Mouse (Mus musculus): ENCODE data around the gene Ppip5k2. TPM values are rescaled to one million over a fixed set of nuclear protein-coding genes. Genes with fewer than 3 reads are reported as not detected.
"Not testable (repeated sequence)": the region's sequence is repeated elsewhere in the genome, so short reads cannot be mapped to it uniquely, and the experiment has no call there.

Ppip5k2 gene
- 1 to 10 TPM; 7.9 to 10.0 TPM for total RNA-seq (2021)
- long read RNA-seq, experiment 1, full-length matches to known transcripts, result 1 of 4 reads
- long read RNA-seq, experiment 1, partial matches to known transcripts, result 0 of 4 reads
- long read RNA-seq, experiment 1, other reads (novel, unspliced or antisense), result 3 of 4 reads
- long read RNA-seq, experiment 2, full-length matches to known transcripts, result 3 of 13 reads
- long read RNA-seq, experiment 2, partial matches to known transcripts, result 4 of 13 reads
- long read RNA-seq, experiment 2, other reads (novel, unspliced or antisense), result 6 of 13 reads

- peak; percentile 89 to 91 for DNase-seq (ENCODE audit: low spot score in 2 of 2)
Observed at GRCm38 (mm10) chr1:97769904-97770753, at the start of gene Ppip5k2, which contains the start of gene Gin1. Gene Ppip5k2 (minus strand): TSS chr1:97770411. Gene Gin1 (plus strand): TSS chr1:97770172.

- no peak for DNase-seq (ENCODE audit: low spot score in 2 of 2)
Observed at GRCm38 (mm10) chr1:97809255-97809912, 39.2 kb upstream of the Ppip5k2 start.

DNA sequence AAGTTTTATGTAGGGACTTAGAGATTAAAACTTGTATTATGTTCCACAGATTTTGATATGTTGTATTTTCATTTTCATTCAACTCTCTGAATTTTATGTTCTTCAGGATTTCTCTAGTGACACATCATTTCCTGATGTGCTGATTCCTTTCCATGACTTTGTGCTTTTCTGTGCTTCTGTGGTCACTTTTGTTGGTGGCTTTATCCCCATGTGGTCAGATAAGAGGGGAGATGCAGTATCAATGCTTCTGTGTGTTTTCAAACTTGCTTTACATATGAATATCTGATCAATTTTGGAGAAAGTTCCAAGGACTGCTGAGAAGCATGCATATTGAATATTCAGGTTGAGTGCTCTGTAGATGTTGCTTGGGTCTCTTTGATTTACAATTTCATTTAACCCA is 34.3 kb upstream of the Ppip5k2 start:
- DNase-seq (ENCODE audit: low spot score in 2 of 2), result no peak

DNA sequence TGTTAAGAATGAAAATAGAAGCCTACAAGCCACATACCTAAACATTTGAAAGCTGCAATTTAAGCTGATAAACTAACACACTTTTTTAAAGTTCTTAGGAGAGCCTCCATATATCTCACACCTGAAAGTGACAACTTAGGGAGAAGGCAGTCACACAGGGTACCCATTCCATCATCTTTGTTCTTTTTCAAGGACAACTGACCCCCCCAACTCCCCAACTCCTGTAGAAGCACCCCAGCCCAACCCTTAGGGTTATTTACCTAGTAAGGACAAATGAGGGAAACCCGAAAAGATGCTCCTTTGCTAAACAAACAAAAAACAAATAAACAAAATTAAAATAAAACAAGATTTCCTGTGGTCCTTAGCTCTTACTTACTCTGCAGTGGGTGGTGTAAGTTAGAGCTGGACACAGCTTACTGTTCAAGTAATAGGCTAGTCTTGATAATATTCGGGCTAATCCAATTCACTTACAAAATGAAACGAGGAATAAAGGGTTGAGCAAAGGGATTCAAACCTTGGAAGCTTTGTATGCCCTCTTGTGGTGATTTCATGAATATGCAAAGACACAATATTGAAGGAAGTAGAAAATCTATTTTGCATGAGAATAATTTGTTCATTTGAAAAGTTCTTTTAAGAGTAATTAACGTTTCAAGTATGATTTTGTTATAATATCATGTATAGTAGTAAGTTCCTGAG is 32.1 kb upstream of the Ppip5k2 start:
- no peak for DNase-seq (ENCODE audit: low spot score in 2 of 2)

DNA sequence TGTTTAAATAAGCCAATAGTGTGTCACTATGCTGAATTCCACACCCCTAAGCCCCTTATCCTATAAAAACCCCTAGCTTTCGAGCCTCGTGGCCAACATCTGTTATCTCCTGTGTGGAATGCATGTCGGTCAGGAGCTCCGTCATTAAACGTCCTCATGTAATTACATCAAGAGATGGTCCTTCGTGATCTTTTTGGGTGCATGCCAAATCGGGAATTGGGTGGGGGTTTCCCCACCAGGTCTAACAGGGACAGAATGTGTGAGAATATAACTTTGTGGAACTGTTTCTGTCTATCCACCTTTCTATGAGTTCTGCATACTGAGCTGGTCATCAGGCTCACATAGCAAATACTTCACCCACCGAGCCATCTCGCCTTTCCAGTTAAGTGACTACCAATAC is 25.7 kb upstream of the Ppip5k2 start:
- DNase-seq (ENCODE audit: low spot score in 2 of 2), result no peak

DNA sequence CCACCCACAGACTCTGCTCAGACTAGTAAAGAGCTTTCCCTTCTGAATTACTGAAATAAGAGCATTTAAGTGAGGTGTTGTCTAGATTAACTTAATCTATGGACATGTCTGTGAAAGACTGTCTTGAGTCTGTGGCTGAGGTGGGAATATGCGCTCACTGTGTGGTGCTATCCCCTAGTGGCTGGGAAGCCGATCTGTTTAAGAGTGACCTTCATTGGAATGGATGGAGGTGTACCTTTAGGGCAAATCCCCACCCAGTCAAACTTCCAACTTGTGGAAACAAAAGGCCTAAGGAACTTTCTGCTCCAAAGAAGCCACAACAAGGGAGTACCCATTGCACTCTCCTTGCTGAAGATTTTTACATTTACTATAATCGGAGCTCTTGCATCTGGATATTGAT is 23.9 kb upstream of the Ppip5k2 start:
- DNase-seq (ENCODE audit: low spot score in 2 of 2), result no peak

DNA sequence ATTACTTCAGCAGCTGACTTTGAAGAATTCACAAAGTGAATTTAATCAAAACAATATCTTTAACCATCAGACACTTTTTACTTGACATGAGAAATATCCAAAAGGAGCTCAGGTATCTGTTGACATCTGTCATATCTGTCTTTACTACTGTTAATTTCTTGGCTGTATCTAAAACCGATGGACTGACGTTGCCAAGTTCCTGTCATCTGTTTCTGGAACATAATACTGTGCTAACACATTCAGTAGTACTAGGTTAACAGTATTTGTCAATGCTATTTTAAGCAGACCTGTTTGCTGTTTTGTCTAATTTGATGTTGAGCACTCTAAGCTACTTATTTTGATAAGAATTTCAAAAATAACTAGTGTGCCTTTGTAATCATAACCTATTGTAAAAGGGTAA is 18.3 kb upstream of the Ppip5k2 start:
- DNase-seq (ENCODE audit: low spot score in 2 of 2), result no peak

DNA sequence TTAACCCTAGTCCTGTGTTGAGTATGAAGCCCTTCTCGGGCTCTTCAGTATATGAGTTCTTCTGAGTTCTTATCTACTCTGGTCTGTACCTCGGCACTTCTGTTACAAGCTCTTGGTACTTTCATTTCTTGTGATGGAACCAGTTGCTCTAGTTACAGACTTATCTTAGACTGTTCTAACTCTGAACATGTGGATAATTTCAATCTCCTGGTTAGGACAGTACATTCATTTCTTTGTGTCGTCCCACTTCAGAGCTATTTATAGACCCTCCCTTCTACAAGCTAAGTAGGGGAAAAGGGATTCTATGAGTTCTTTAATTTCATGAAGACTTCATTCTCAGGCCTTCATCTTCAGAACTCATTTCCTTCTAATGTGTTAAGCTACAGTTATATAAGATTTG is 17.5 kb upstream of the Ppip5k2 start:
- no peak for DNase-seq (ENCODE audit: low spot score in 2 of 2)

DNA sequence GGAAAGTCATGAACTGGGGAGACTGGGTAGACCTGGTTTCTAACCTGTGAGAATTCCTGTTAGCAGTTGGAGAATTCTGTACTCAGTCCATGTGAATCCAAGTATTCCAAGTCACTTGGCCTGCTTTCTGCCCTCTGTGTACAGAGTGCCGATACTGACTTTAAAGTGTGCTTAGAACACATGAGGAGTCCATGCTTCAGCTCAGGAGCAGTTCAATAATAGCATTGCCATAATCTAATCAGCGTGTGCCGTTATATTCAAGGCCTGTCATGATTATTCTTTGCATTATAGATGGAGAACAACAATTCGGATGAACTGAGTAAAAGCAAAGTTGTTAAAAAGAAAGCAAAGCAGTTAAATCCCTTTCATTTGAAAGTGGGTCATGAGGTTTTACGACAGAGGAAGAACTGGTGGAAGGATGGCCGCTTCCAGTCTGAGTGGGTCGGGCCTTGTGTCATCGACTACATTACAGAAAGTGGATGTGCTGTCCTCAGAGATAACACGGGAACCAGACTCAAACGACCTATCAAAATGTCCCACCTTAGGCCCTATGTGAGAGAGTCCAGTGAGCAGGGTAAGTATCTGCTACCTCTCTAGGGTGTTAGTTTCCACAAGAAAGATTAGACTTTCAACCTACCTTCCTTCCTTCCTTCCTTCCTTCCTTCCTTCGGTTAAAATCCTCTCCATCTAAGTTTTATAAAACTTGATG is 15.6 kb upstream of the Ppip5k2 start:
- no peak for DNase-seq (ENCODE audit: low spot score in 2 of 2)

DNA sequence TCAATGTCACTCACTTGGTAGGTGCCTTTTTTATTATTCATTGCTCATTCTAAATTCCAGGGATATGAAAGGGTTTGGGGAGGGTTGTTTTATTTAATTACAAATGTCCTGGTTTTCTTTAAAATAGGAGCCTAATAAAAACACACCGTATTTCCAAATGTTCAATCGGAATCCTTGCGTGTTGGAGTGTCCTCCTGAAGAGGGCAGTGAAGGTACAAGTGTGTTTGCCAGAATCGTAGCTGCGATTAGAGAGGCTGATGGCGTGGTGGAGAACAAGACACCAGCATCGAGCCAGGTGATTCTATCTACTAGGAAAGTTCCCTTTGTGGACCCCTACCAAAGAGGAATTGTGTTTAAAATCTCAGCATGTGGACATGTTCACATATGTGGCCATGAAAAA is 14.7 kb upstream of the Ppip5k2 start:
- DNase-seq (ENCODE audit: low spot score in 2 of 2), result no peak

DNA sequence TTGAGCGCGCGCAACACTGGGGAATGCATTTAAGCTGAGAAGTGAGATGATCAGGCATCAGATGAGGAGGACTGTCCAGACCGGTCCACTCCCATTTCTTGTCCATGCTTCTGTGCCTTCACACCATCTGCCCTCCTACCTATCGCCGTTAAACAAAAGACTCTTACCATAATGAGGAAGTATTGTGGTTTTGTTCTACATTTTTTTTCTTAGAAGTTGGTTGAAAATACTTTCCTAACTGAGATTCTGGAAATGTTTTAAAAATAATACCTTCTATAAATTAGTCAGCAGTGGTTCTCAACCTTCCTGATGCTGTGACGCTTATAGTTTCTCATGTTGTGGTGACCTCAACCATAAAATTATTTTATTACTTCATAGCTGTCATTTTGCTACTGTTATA is 11.5 kb upstream of the Ppip5k2 start:
- DNase-seq (ENCODE audit: low spot score in 2 of 2), result no peak

GRCm38 (mm10) chr1:97773973-97774372 is 3.8 kb upstream of the Ppip5k2 start:
- DNase-seq (ENCODE audit: low spot score in 2 of 2), result no peak

- DNase-seq (ENCODE audit: low spot score in 2 of 2), result no peak
Observed at GRCm38 (mm10) chr1:97773362-97773761, 3.2 kb upstream of the Ppip5k2 start.

- DNase-seq (ENCODE audit: low spot score in 2 of 2), result no peak
Observed at GRCm38 (mm10) chr1:97771727-97772126, 1.5 kb upstream of the Ppip5k2 start.

DNA sequence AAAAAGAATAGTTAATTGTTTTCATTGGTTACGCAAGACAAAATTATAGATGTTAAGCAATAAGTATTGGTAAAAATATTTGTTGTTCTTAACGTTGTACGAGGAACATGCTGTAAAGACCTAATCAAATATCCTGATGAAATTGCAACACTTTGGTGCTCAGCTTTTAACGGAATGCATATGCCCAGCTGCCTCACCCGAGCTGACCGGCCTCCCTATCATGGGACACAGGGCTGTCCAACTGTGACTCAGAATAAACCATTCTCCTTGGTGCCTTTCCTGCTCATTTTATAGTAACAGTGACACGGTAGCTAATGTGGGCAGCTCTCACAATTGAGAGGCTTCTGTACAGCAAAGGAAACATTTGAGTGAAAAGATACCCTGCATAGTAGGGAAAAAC is 907 bp upstream of the Ppip5k2 start:
- no peak for DNase-seq (ENCODE audit: low spot score in 2 of 2)

DNA sequence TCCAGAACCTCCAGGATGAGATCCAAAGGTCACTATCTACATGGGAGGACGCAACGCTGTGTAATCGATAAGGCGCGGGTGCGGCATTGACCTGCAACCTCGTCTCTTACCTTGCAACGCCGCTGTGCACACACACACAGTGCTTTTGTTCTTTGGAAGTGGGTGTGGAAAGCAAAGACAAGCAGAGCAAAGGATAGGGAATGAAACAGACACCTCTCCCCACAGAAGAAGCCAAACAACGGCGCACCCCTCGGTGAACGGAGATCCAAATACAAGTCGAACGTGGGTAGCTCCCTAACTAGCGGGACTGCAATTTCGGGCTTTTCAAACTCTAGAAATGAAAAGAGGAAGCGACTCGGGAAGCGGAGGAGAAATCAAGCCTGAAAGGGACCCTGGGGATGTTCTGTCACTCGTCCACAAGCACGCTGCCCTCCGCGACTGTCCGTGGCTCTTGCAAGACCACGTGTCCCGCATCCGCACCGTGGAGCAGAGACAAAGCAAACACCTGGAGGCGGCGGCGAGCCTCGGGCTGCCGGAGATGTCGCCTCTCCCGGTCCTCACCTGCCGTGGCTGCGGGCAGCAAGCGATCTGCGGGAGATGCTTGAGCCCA is 812 bp downstream of the Ppip5k2 start:
- peak; percentile 23 to 29 for DNase-seq (ENCODE audit: low spot score in 2 of 2)

GRCm38 (mm10) chr1:97768906-97769293 is 1.3 kb downstream of the Ppip5k2 start:
- no peak for DNase-seq (ENCODE audit: low spot score in 2 of 2)

GRCm38 (mm10) chr1:97768089-97768488 is 2.1 kb downstream of the Ppip5k2 start:
- DNase-seq (ENCODE audit: low spot score in 2 of 2), result no peak

GRCm38 (mm10) chr1:97765712-97766111 is 4.5 kb downstream of the Ppip5k2 start:
- not testable (repeated sequence) for DNase-seq (ENCODE audit: low spot score in 2 of 2)

DNA sequence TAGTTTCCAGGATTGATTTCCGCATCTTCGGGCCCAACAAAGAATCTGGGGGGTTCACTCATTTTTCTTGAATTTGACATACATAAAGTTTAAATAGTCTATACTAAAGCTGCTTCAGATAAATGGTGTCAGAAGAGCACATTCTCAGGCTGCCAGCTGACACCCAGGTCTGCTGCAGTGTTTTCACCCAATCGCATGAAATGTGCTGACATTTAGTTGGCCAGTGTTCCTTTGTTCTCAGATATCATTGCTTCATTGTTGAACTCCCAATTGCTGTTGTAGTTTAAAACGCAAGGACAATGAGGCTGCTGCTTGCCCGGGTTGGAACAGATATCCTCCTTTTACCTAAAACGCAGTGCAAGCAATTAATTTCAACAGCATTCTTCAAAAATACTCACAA is 8.7 kb downstream of the Ppip5k2 start:
- no peak for DNase-seq (ENCODE audit: low spot score in 2 of 2)
